Mouse (Mus musculus): ENCODE measurements at regions not wholly inside any gene's neighbourhood (a gene's known extent, or its start where the extent isn't known, plus 50 kb on each side); places are given as distances from the start of the nearest gene placed in this dataset.

DNA sequence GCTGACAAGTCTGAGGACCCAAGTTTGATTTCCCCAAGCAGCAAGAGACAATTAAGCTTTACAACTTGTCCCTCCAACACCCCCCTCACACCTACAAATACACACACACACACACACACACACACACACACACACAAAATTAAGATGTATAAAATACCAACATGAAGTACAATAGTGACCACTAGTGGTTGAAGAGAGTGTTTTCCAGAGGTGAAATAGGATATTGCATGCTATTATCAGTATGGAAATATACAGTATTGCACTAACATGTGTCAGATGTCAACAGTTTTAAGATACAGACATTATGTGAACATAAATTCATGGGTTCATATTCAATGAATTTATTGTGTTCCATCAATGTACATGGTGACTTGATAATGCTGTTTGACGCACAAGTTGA, 685.7 kb upstream of the Cdh6 start:
- DNase-seq (ENCODE audit: low spot score in 2 of 2) = no peak
- intact Hi-C loops (cut with DNase I) = loop anchor here (2.0 to 10.0 kb wide), 2 partner anchors 684 to 770 kb away; partner anchors contain the start of gene Cdh6

DNA sequence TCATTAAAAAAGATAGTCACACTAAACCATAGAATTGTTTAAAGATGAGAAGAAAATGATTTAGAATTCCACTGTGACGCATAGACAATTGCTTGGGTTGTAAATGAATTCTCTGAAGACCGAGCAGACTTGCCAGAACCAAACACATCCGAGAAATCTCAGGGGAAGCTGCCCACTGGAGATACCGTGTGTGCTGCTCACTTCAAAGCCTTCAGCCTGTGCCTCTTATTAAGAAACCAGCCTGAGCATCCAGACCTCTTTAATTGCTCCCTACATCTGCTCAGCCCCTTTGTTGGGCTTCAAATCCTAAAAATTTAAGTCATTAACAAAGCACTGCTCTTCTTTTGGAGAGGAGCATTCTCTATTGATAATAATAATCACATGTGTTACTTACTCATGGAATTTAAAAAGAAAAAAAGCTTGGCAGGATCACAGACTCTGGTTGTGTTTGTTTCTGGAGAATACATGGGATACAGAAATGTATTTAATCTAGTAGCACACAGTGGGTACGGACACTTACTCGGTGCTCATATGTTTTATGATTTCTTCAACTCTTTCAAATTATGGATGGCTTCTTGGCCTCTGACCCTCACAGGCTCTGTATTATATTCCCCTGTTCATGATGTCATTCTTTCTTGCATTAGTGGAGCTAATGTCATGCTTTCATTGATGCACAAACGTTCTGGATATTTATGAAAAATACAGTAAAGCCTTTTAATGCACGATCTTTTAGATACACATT, 680.8 kb upstream of the Cdh6 start:
- intact Hi-C loops (cut with DNase I) = loop anchor here (10.0 kb wide), 1 partner anchor 679 kb away; the partner anchor contains the start of gene Cdh6
- no peak for DNase-seq (ENCODE audit: low spot score in 2 of 2)
